Mouse (Mus musculus) neural tube, embryonic 15.5 days (tissue): ENCODE measurements around the gene Lipo3. TPM values are rescaled to one million over a fixed set of nuclear protein-coding genes. Genes with fewer than 3 reads are reported as not detected.
A peak's percentile ranks its signal among the peaks of the same experiment; 100 is the strongest.
"Not testable (repeated sequence)": the region's sequence is repeated elsewhere in the genome, so short reads cannot be mapped to it uniquely, and the experiment has no call there.

Source experiments
- ATAC-seq: fragments of 200-750 bp; cut with Nextera tagmentation; 2 replicates; pipeline ENCODE4 v1.8.0; 2017; ENCODE audit warnings: mild to moderate bottlenecking, moderate TSS enrichment, moderate library complexity; ENCODE audit not compliant: low FRiP score
- H3K27ac ChIP-seq: fragments of 300-500 bp; sonication (generic); replicated peaks from 2 replicates; pipeline ENCODE4 v1.5.1; 2015; ENCODE audit warnings: mild to moderate bottlenecking, inconsistent platforms
- H3K27me3 ChIP-seq: fragments of 300-500 bp; sonication (generic); replicated peaks from 2 replicates; pipeline ENCODE4 v1.6.1; 2015; ENCODE audit warnings: inconsistent platforms
- H3K36me3 ChIP-seq: fragments of 300-500 bp; sonication (generic); 2 replicates; pipeline ENCODE4 v1.6.1; 2015; ENCODE audit warnings: inconsistent platforms
- H3K4me1 ChIP-seq: fragments of 300-500 bp; sonication (generic); 2 replicates; pipeline ENCODE4 v1.6.1; 2015; ENCODE audit warnings: inconsistent platforms
- H3K4me2 ChIP-seq: fragments of 300-500 bp; sonication (generic); 2 replicates; pipeline ENCODE4 v1.6.1; 2015; ENCODE audit warnings: inconsistent platforms, mild to moderate bottlenecking, moderate library complexity
- H3K4me3 ChIP-seq: fragments of 300-500 bp; sonication (generic); replicated peaks from 2 replicates; pipeline ENCODE4 v1.5.1; 2015; ENCODE audit warnings: mild to moderate bottlenecking, inconsistent platforms
- H3K9ac ChIP-seq: fragments of 300-500 bp; sonication (generic); replicated peaks from 2 replicates; pipeline ENCODE4 v1.6.1; 2015; ENCODE audit warnings: mild to moderate bottlenecking, inconsistent platforms
- H3K9me3 ChIP-seq: fragments of 300-500 bp; sonication (generic); replicated peaks from 2 replicates; pipeline ENCODE4 v1.6.1; 2016; ENCODE audit warnings: inconsistent platforms
- WGBS: fragments of 180-500 bp; shearing (Covaris S2); methylation state at CpG from one replicate; pipeline ENCODE4 v1.1.7; 2015; ENCODE audit warnings: mixed read lengths; 5-methylcytosine and 5-hydroxymethylcytosine counted together
- microRNA-seq: library from miRNA; unstranded; fragments of <30 nt; microRNA quantifications from one replicate; pipeline ENCODE4, GENCODE M21; 2017
- polyA plus RNA-seq: library from polyadenylated mRNA; unstranded; fragments of >200 nt; fragmentation: Nextera tagmentation; extraction: Ambion mirVana; gene quantifications from 2 replicates; pipeline ENCODE4 v1.2.1, GENCODE M21; 2015

Gene Lipo3
- 10.9 and 14.3 TPM in 2 replicates for polyA plus RNA-seq

DNA sequence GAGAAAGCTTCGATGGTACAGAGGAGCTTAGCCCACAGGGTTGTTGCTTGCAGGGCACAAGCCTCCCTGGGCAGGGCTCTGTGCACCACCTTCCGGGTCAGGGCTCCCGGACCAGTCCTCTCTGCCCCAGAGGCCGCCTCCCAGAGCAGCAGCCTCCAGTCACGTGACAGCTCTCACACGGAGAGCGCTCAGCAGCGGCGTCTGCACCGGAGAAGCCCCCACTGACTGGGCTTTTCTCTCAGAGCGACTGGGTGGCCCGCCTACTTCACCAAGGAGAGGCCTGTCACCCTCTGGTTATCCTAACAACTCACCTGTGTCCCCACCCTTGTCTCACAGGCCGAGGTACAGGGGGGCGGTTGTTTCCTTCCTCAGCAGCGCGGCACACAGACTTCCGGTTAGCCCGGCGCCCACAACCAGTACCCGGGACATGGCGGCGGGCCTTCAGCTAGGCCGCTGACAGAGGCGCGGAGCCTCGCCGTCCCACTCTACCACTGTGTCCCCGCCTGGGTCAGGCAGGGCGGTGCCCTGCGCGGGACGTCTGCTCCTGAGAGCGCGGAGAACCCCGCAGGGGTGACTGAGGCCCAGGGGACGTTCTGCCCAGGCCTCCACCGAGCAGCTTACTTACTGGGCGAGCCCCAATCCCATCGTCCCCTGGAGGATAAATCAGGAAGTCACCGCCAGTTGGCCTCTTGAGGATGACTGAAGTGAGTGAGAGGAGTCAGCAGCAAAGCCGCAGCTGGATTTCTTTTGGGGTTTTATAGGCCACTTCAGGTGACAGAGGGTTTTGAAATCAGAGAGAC is at the start of gene Lipo3:
Gene Lipo3, minus strand, starts transcription at position 665 of the 800 bp plus-strand sequence.
- H3K36me3 ChIP-seq: not testable (repeated sequence)
- 39% methylated on average over 13 of the region's 41 CpGs for WGBS

GRCm38 (mm10) chr19:33787359-33787758 is 25.6 kb upstream of the Lipo3 start, which contains the start of gene Lipo1:
Gene Lipo1, minus strand, starts transcription at chr19:33787459.
- H3K36me3 ChIP-seq, H3K9me3 ChIP-seq, ATAC-seq: not testable (repeated sequence)

More for the DNA sequence above, at the start of gene Lipo3:
- H3K27me3 ChIP-seq, H3K27ac ChIP-seq, H3K9me3 ChIP-seq, H3K9ac ChIP-seq, H3K4me1 ChIP-seq: not testable (repeated sequence)
- Histone ChIP-seq H3K4me3 (peak within 1 kb of the TSS; percentile 24), H3K4me2 (peak within 1 kb of the TSS; percentile 41)
- ATAC-seq: peak; percentile 94

DNA sequence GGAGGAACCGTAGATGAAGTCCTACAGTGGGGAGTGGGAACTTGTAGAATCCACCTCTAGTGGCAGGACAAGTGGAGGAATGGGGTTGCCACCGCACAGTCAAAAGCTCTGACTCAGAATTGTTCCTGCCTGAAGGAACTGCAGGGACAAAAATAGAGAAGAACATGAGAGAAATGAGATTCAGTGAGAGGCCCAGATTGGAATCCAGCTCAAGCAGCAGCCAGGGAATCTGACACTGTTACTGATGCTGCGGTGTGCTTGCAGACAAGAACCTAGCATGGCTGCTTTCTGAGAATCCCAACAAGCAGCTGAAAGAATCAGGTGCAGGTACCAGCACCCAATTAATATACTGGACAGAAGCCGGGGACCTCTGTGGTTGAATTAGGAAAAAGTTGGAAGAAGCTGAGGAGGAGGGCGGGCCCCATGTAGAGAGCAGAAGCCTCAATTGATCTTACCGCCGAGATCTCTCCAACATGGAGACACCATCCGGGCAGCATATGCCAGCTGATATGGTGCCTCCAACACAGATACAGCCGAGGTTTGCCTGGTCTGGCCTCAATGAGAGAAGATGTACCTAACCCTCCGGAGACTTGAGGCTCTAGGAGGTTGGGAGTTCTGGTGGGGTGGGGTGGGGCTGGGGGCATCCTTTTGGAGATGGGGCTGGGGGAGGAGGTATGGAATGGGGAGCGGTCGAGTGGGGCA is 25.0 kb upstream of the Lipo3 start:
- H3K4me1 ChIP-seq: no peaks in the 10 kb centered on the region
- H3K36me3 ChIP-seq: no peaks in the 10 kb centered on the region
- no peak for ATAC-seq
- H3K4me3 ChIP-seq: no peak overlapping the region
- no peaks in the 10 kb centered on the region for H3K9me3 ChIP-seq
- no peak overlapping the region for H3K9ac ChIP-seq
- H3K27me3 ChIP-seq: no peaks in the 10 kb centered on the region
- WGBS: 91% methylated on average over 12 of the region's 12 CpGs
- H3K4me2 ChIP-seq: no peak overlapping the region
- H3K27ac ChIP-seq: no peak overlapping the region

More at GRCm38 (mm10) chr19:33787359-33787758, 25.6 kb upstream of the Lipo3 start, which contains the start of gene Lipo1:
- not testable (repeated sequence) for H3K27ac ChIP-seq, H3K4me1 ChIP-seq, H3K4me3 ChIP-seq, H3K27me3 ChIP-seq, H3K9ac ChIP-seq, H3K4me2 ChIP-seq

DNA sequence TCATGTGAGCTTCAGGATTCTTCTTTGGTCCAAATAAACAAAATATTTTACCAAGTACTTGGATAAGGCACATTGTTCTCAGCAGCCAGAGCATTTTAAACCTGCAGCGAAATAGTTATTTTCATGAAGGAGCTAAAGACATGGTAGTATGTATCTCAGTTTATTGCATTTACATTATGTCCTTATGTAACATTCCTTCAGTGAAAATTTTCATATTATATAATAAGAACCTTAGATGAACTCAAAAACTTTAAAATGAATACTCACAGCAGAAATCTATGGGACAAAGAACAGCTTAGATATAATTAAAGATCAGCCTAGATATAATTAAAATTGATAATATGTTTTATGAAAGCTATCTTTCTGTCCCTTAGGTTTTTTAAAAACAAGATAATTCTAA is 10.5 kb downstream of the Lipo3 start, which contains the start of gene Lipo2:
Gene Lipo2, minus strand, starts transcription at position 101 of the 400 bp plus-strand sequence.
- H3K27me3 ChIP-seq, H3K27ac ChIP-seq, H3K9me3 ChIP-seq, H3K4me2 ChIP-seq, H3K4me3 ChIP-seq, H3K36me3 ChIP-seq, H3K4me1 ChIP-seq, ATAC-seq, H3K9ac ChIP-seq: not testable (repeated sequence)
- 96% methylated on average over 1 of the region's 1 CpGs for WGBS

- not testable (repeated sequence) for H3K27me3 ChIP-seq, H3K4me2 ChIP-seq, H3K9me3 ChIP-seq, ATAC-seq, H3K9ac ChIP-seq, H3K4me1 ChIP-seq, H3K4me3 ChIP-seq, H3K36me3 ChIP-seq, H3K27ac ChIP-seq
Measured at GRCm38 (mm10) chr19:33625152-33625551, 136.6 kb downstream of the Lipo3 start, which contains the start of gene Gm8978. Gene Gm8978, minus strand, starts transcription at chr19:33625252.

GRCm38 (mm10) chr19:33589626-33590302 is 172.0 kb downstream of the Lipo3 start:
- peak overlapping the region; percentile 43 for H3K4me3 ChIP-seq
- H3K4me1 ChIP-seq, H3K36me3 ChIP-seq, H3K9me3 ChIP-seq, H3K27me3 ChIP-seq: not testable (repeated sequence)
- H3K9ac ChIP-seq: peak overlapping the region; percentile 43; the same call in 1 of the 2 replicates
- WGBS: 6% methylated on average over 10 of the region's 38 CpGs
- peak overlapping the region; percentile 69 for H3K27ac ChIP-seq
- ATAC-seq: peak; percentile 98
- peak overlapping the region; percentile 59 for H3K4me2 ChIP-seq

GRCm38 (mm10) chr19:33568551-33568950 is 193.2 kb downstream of the Lipo3 start:
- H3K27ac ChIP-seq, H3K4me2 ChIP-seq, H3K27me3 ChIP-seq, ATAC-seq, H3K9me3 ChIP-seq, H3K4me1 ChIP-seq, H3K9ac ChIP-seq, H3K4me3 ChIP-seq, H3K36me3 ChIP-seq: not testable (repeated sequence)
- 85% methylated on average over 5 of the region's 5 CpGs for WGBS

- Histone ChIP-seq H3K27ac (no peak within 1 kb of the TSS), H3K36me3 (no peaks in the 10 kb centered on the region), H3K9me3 (no peaks in the 10 kb centered on the region), H3K9ac (no peak within 1 kb of the TSS), H3K4me2 (no peak within 1 kb of the TSS), H3K4me1 (no peaks in the 10 kb centered on the region), H3K4me3 (no peak within 1 kb of the TSS), H3K27me3 (no peaks in the 10 kb centered on the region)
- no peak for ATAC-seq
Measured at GRCm38 (mm10) chr19:33517680-33518079, 244.1 kb downstream of the Lipo3 start, which contains the start of gene Lipo4. Gene Lipo4, minus strand, starts transcription at chr19:33517780.

Small RNAs within 50 kb of the gene (microRNA-seq; reads per million reads assigned to microRNA genes)
- gene Gm27440: not detected

Other genes starting within 250 kb of the Lipo3 start
- not detected in 2 replicates for gene Lipo4, start 244.2 kb downstream of the Lipo3 start, polyA plus RNA-seq
- not detected in 2 replicates for gene Gm8978, start 136.7 kb downstream of the Lipo3 start, polyA plus RNA-seq
- gene Lipo2, start 10.6 kb downstream of the Lipo3 start, polyA plus RNA-seq: 0.55 and 0.64 TPM in 2 replicates
- gene Lipo1, start 25.5 kb upstream of the Lipo3 start, polyA plus RNA-seq: not detected in 2 replicates
- gene Lipf, start 199.2 kb upstream of the Lipo3 start, polyA plus RNA-seq: not detected in 2 replicates
- gene Lipk, start 246.3 kb upstream of the Lipo3 start, polyA plus RNA-seq: not detected in 2 replicates